In the genomic region with DNA sequence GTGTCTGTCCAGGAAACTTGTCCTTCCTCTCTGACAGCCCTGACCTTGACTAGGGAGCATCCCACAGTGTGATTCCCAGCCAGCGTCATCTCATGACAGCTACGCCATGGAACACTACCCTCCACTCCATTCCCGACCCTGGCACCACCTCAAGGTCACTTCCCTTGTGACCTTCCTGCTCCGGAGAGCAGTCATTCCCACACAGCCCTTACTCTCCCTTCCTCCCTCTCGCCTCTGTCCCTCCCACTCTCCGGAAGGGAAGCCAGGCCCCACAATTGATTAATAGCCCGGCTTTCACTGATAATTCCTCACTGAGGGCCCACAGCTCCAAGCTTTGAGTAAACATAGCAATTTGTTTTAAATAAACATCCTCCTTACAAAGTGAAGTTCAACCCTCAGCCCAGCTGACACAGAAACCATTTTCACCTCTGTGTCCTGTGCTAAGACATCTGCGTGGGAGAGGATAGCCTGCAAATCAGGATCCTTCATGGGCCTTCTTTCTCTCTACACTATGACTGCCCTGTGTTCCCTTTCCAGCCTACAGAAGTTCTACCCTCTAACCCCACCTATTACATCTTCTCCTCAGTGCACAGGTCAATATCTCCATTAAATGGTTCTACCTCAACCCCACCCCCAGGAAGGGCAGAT, we compare ENCODE assay signal across 9 mouse cellular contexts. TPM values are rescaled to one million over a fixed set of nuclear protein-coding genes. Genes with fewer than 3 reads are reported as not detected.
DNase-seq lines count a peak whose midpoint lies in the region; ATAC-seq lines count a peak whose summit lies in the region.
"Had no signal": no experiment of that assay in that cellular context is flagged by ENCODE, and none has a peak within 500 bp of the region (broad histone marks: within the 10 kb centered on the region; RNA-seq: fewer than 3 reads in every experiment).

No protein-coding gene starts in this region.

- no peak overlapping the region for H3K4me3 ChIP-seq in heart, embryonic 13.5 days
- H3K4me3 ChIP-seq in kidney, embryonic 16.5 days (ENCODE audit: low read length), result no peak overlapping the region
- H3K4me3 ChIP-seq in lung, embryonic 15.5 days, result no peak overlapping the region
- H3K4me3 ChIP-seq in neural tube, embryonic 15.5 days (replicated peaks), result no peak overlapping the region
- no peak overlapping the region for H3K4me3 ChIP-seq in midbrain, embryonic 14.5 days (replicated peaks; ENCODE audit: low read depth, low read length)
- H3K4me3 ChIP-seq in hindbrain, embryonic 11.5 days (ENCODE audit: low read depth, low read length), result no peak overlapping the region

- no peaks in the 10 kb centered on the region for H3K36me3 ChIP-seq in heart, embryonic 13.5 days
- H3K36me3 ChIP-seq in kidney, embryonic 16.5 days (ENCODE audit: insufficient read depth, low read length), result no peaks in the 10 kb centered on the region
- H3K36me3 ChIP-seq in lung, embryonic 15.5 days, result no peaks in the 10 kb centered on the region
- H3K36me3 ChIP-seq in neural tube, embryonic 15.5 days, result no peaks in the 10 kb centered on the region
- H3K36me3 ChIP-seq in midbrain, embryonic 14.5 days (ENCODE audit: control insufficient read depth, insufficient read depth, low read length), result no peaks in the 10 kb centered on the region
- H3K36me3 ChIP-seq in hindbrain, embryonic 11.5 days (ENCODE audit: control insufficient read depth, insufficient read depth, low read length), result no peaks in the 10 kb centered on the region

- no peaks in the 10 kb centered on the region for H3K27me3 ChIP-seq in heart, embryonic 13.5 days (replicated peaks)
- no peaks in the 10 kb centered on the region for H3K27me3 ChIP-seq in kidney, embryonic 16.5 days (ENCODE audit: insufficient read depth, low read length)
- no peaks in the 10 kb centered on the region for H3K27me3 ChIP-seq in lung, embryonic 15.5 days
- H3K27me3 ChIP-seq in neural tube, embryonic 15.5 days (replicated peaks), result no peaks in the 10 kb centered on the region
- H3K27me3 ChIP-seq in midbrain, embryonic 14.5 days (ENCODE audit: control insufficient read depth, insufficient read depth, low read length), result no peaks in the 10 kb centered on the region
- no peaks in the 10 kb centered on the region for H3K27me3 ChIP-seq in hindbrain, embryonic 11.5 days (ENCODE audit: control insufficient read depth, insufficient read depth, low read length)

- H3K9ac ChIP-seq in heart, embryonic 13.5 days, result no peak overlapping the region
- no peak overlapping the region for H3K9ac ChIP-seq in kidney, embryonic 16.5 days (replicated peaks; ENCODE audit: low read length)
- no peak overlapping the region for H3K9ac ChIP-seq in lung, embryonic 15.5 days
- H3K9ac ChIP-seq in neural tube, embryonic 15.5 days (replicated peaks), result no peak overlapping the region
- H3K9ac ChIP-seq in midbrain, embryonic 14.5 days (replicated peaks; ENCODE audit: low read length), result no peak overlapping the region
- no peak overlapping the region for H3K9ac ChIP-seq in hindbrain, embryonic 11.5 days (ENCODE audit: low read depth, low read length)

- H3K4me1 ChIP-seq in heart, embryonic 13.5 days, result peaks cover 34% of the 10 kb centered on the region
- peaks cover 19% of the 10 kb centered on the region for H3K4me1 ChIP-seq in kidney, embryonic 16.5 days (ENCODE audit: insufficient read depth, low read length)
- peaks cover 30% of the 10 kb centered on the region for H3K4me1 ChIP-seq in lung, embryonic 15.5 days
- no peaks in the 10 kb centered on the region for H3K4me1 ChIP-seq in neural tube, embryonic 15.5 days
- H3K4me1 ChIP-seq in midbrain, embryonic 14.5 days (ENCODE audit: control insufficient read depth, insufficient read depth, low read length), result peaks cover 6% of the 10 kb centered on the region
- peaks cover 3% of the 10 kb centered on the region; the same call in 1 of the 2 replicates for H3K4me1 ChIP-seq in hindbrain, embryonic 11.5 days (replicated peaks; ENCODE audit: control insufficient read depth, insufficient read depth, low read length)

- peak overlapping the region; percentile 67 for H3K27ac ChIP-seq in heart, embryonic 13.5 days (replicated peaks)
- peak overlapping the region; percentile 65 for H3K27ac ChIP-seq in kidney, embryonic 16.5 days (ENCODE audit: low read length)
- peak overlapping the region; percentile 45 for H3K27ac ChIP-seq in lung, embryonic 15.5 days
- H3K27ac ChIP-seq in neural tube, embryonic 15.5 days (replicated peaks), result no peak overlapping the region
- no peak overlapping the region for H3K27ac ChIP-seq in midbrain, embryonic 14.5 days (replicated peaks; ENCODE audit: low read depth, low read length)
- H3K27ac ChIP-seq in hindbrain, embryonic 11.5 days (ENCODE audit: low read depth, low read length), result no peak overlapping the region

- ATAC-seq in heart, embryonic 13.5 days (ENCODE audit: extremely low read depth, insufficient number of reproducible peaks, low FRiP score, low TSS enrichment), result peak; percentile 57; the same call in 1 of the 2 replicates
- peak; percentile 87 for ATAC-seq in kidney, embryonic 16.5 days (ENCODE audit: low FRiP score, low TSS enrichment)
- peak; percentile 82 for ATAC-seq in lung, embryonic 15.5 days (ENCODE audit: borderline replicate concordance, extremely low read depth, low FRiP score, low TSS enrichment)
- no peak for ATAC-seq in neural tube, embryonic 15.5 days (ENCODE audit: low FRiP score)
- no peak for ATAC-seq in midbrain, embryonic 14.5 days (ENCODE audit: low FRiP score, low TSS enrichment)
- ATAC-seq in hindbrain, embryonic 11.5 days (ENCODE audit: low FRiP score), result no peak

- DNase-seq in R1 (ENCODE audit: low read depth, low spot score), result peak; percentile 28
- no peak for DNase-seq in Muller cell, postnatal 12 days (ENCODE audit: inconsistent ontology term)
- DNase-seq in midbrain, embryonic 14.5 days, result no peak
- DNase-seq in hindbrain, embryonic 11.5 days (ENCODE audit: low spot score), result no peak
- DNase-seq: layer of hippocampus, adult 9-11 months had no signal

- no peak overlapping the region for H3K4me2 ChIP-seq in heart, embryonic 13.5 days
- peak overlapping the region; percentile 3; the same call in 1 of the 2 replicates for H3K4me2 ChIP-seq in kidney, embryonic 16.5 days (replicated peaks; ENCODE audit: low read depth, low read length)
- H3K4me2 ChIP-seq in lung, embryonic 15.5 days, result peak overlapping the region; percentile 22
- H3K4me2 ChIP-seq in neural tube, embryonic 15.5 days, result no peak overlapping the region
- H3K4me2 ChIP-seq in midbrain, embryonic 14.5 days (ENCODE audit: low read length), result no peak overlapping the region
- H3K4me2 ChIP-seq in hindbrain, embryonic 11.5 days (replicated peaks; ENCODE audit: low read depth, low read length), result no peak overlapping the region

- no peaks in the 10 kb centered on the region for H3K9me3 ChIP-seq in heart, embryonic 13.5 days
- no peaks in the 10 kb centered on the region for H3K9me3 ChIP-seq in kidney, embryonic 16.5 days (ENCODE audit: low read length)
- no peaks in the 10 kb centered on the region for H3K9me3 ChIP-seq in lung, embryonic 15.5 days
- no peaks in the 10 kb centered on the region for H3K9me3 ChIP-seq in neural tube, embryonic 15.5 days (replicated peaks)
- no peaks in the 10 kb centered on the region for H3K9me3 ChIP-seq in midbrain, embryonic 14.5 days (ENCODE audit: control insufficient read depth, low read length)
- H3K9me3 ChIP-seq in hindbrain, embryonic 11.5 days (ENCODE audit: control insufficient read depth, low read length), result no peaks in the 10 kb centered on the region

- 18% methylated on average over 8 of the region's 8 CpGs for WGBS in heart, embryonic 13.5 days
- WGBS in kidney, embryonic 16.5 days, result 11% methylated on average over 8 of the region's 8 CpGs
- WGBS in lung, embryonic 15.5 days, result 19% methylated on average over 8 of the region's 8 CpGs
- 63% methylated on average over 8 of the region's 8 CpGs for WGBS in neural tube, embryonic 15.5 days
- WGBS in midbrain, embryonic 14.5 days, result 71% methylated on average over 8 of the region's 8 CpGs
- WGBS in hindbrain, embryonic 11.5 days, result 52% methylated on average over 8 of the region's 8 CpGs

RNA-seq across cellular contexts. Expression of gene Smndc1, which starts 47.1 kb away (rescaled TPM):
- 27.8 and 28.8 TPM in 2 replicates for polyA plus RNA-seq in heart, embryonic 13.5 days (2015; fragmentation: Nextera tagmentation; extraction: Ambion mirVana)
- polyA plus RNA-seq in kidney, embryonic 16.5 days (2015; fragmentation: Nextera tagmentation; extraction: Ambion mirVana), result 39.1 and 40.1 TPM in 2 replicates
- 38.5 and 41.8 TPM in 2 replicates for polyA plus RNA-seq in lung, embryonic 15.5 days (2015; fragmentation: Nextera tagmentation; extraction: Ambion mirVana)
- 29.3 and 31.6 TPM in 2 replicates for polyA plus RNA-seq in neural tube, embryonic 15.5 days (2015; fragmentation: Nextera tagmentation; extraction: Ambion mirVana)
- polyA plus RNA-seq in midbrain, embryonic 14.5 days (2014; fragmentation: Nextera tagmentation; extraction: Ambion mirVana), result 37.2 and 42.0 TPM in 2 replicates
- polyA plus RNA-seq in hindbrain, embryonic 11.5 days (2014; fragmentation: Nextera tagmentation; extraction: Ambion mirVana), result 51.5 and 56.0 TPM in 2 replicates

Comparison
In these comparisons a context has a peak if more than half of its experiments do, and no peak if none do; other contexts are left out.
1. ATAC-seq: peak in heart, embryonic 13.5 days (single experiment), kidney, embryonic 16.5 days (single experiment) and lung, embryonic 15.5 days (single experiment); none in neural tube, embryonic 15.5 days (single experiment), midbrain, embryonic 14.5 days (single experiment) and hindbrain, embryonic 11.5 days (single experiment).
2. H3K27ac ChIP-seq: peak in heart, embryonic 13.5 days (single experiment), kidney, embryonic 16.5 days (single experiment) and lung, embryonic 15.5 days (single experiment); none in neural tube, embryonic 15.5 days (single experiment), midbrain, embryonic 14.5 days (single experiment) and hindbrain, embryonic 11.5 days (single experiment).
3. H3K4me2 ChIP-seq: peak in kidney, embryonic 16.5 days (single experiment) and lung, embryonic 15.5 days (single experiment); none in heart, embryonic 13.5 days (single experiment), neural tube, embryonic 15.5 days (single experiment), midbrain, embryonic 14.5 days (single experiment) and hindbrain, embryonic 11.5 days (single experiment).